Mouse (Mus musculus): ENCODE results near the gene Pitx3. TPM values are rescaled to one million over a fixed set of nuclear protein-coding genes. Genes with fewer than 3 reads are reported as not detected.
A peak's percentile ranks its signal among the peaks of the same experiment; 100 is the strongest.
"Not testable (repeated sequence)": the region's sequence is repeated elsewhere in the genome, so short reads cannot be mapped to it uniquely, and the experiment has no call there.

Gene Pitx3
- total RNA-seq (2021) (not detected), polyA plus RNA-seq (2012; rRNA removed) (0.21 TPM in 1 of 2 replicates, not detected in the other)
- long read RNA-seq: 0 reads

- DNase-seq: peak; percentile 43
Observed at GRCm38 (mm10) chr19:46147511-46148371, at the start of gene Pitx3. Pitx3 (minus strand) TSS chr19:46148326.

GRCm38 (mm10) chr19:46187203-46187602, 39.1 kb upstream of the Pitx3 start:
- no peak for DNase-seq

GRCm38 (mm10) chr19:46186611-46187010, 38.5 kb upstream of the Pitx3 start:
- DNase-seq: no peak

GRCm38 (mm10) chr19:46182241-46182640, 34.1 kb upstream of the Pitx3 start:
- DNase-seq: peak; percentile 8

- no peak for DNase-seq
Observed at GRCm38 (mm10) chr19:46180274-46180673, 32.1 kb upstream of the Pitx3 start.

GRCm38 (mm10) chr19:46177046-46177445, 28.9 kb upstream of the Pitx3 start:
- DNase-seq: no peak

- no peak for DNase-seq
Observed at GRCm38 (mm10) chr19:46175173-46175572, 27.0 kb upstream of the Pitx3 start.

GRCm38 (mm10) chr19:46172541-46172940, 24.4 kb upstream of the Pitx3 start:
- DNase-seq: no peak

- DNase-seq: no peak
Observed at GRCm38 (mm10) chr19:46169913-46170312, 21.8 kb upstream of the Pitx3 start.

- no peak for DNase-seq
Observed at GRCm38 (mm10) chr19:46169396-46169795, 21.3 kb upstream of the Pitx3 start.

GRCm38 (mm10) chr19:46167169-46167568, 19.0 kb upstream of the Pitx3 start:
- DNase-seq: not testable (repeated sequence)

GRCm38 (mm10) chr19:46165950-46166349, 17.8 kb upstream of the Pitx3 start:
- DNase-seq: no peak

- peak; percentile 97 for DNase-seq
Observed at GRCm38 (mm10) chr19:46152127-46152803, 4.1 kb upstream of the Pitx3 start, which contains the start of gene Gbf1. Gbf1 (plus strand) TSS chr19:46152509.

- DNase-seq: no peak
Observed at GRCm38 (mm10) chr19:46149091-46149490, 965 bp upstream of the Pitx3 start.

- DNase-seq: peak; percentile 94
Observed at GRCm38 (mm10) chr19:46148372-46148760, 240 bp upstream of the Pitx3 start.

- DNase-seq: no peak
Observed at GRCm38 (mm10) chr19:46141091-46141490, 7.0 kb downstream of the Pitx3 start.

- DNase-seq: no peak
Observed at GRCm38 (mm10) chr19:46140324-46140723, 7.8 kb downstream of the Pitx3 start.

- DNase-seq: peak; percentile 85
Observed at GRCm38 (mm10) chr19:46136639-46137580, 11.2 kb downstream of the Pitx3 start.

GRCm38 (mm10) chr19:46135789-46136638, 12.1 kb downstream of the Pitx3 start:
- DNase-seq: peak; percentile 81

GRCm38 (mm10) chr19:46135297-46135696, 12.8 kb downstream of the Pitx3 start:
- peak; percentile 90 for DNase-seq

GRCm38 (mm10) chr19:46132577-46132976, 15.5 kb downstream of the Pitx3 start:
- no peak for DNase-seq
